Mouse (Mus musculus) heart, embryonic 14.5 days (tissue): ENCODE measurements around the gene Thsd7b. TPM values are rescaled to one million over a fixed set of nuclear protein-coding genes. Genes with fewer than 3 reads are reported as not detected.
"Not testable (repeated sequence)": the region's sequence is repeated elsewhere in the genome, so short reads cannot be mapped to it uniquely, and the experiment has no call there.

Experiments used
- ATAC-seq: fragments of 200-750 bp; cut with Nextera tagmentation; 2 replicates; pipeline ENCODE4 v1.8.0; 2017; ENCODE audit warnings: low read depth, moderate TSS enrichment; ENCODE audit not compliant: insufficient number of reproducible peaks, insufficient read depth, low FRiP score
- H3K27ac ChIP-seq, 2 experiments: fragments of 200-500 bp in 1 of 2; fragments of 300-500 bp in 1 of 2; sonication (generic) in 1 of 2; replicated peaks in 1 of 2; 2 replicates each; pipeline ENCODE4 v1.5.1; 2012 to 2014; ENCODE audit warnings: low read depth in 2 of 2, low read length in 2 of 2, control low read depth in 1 of 2, mild to moderate bottlenecking in 1 of 2, mixed read lengths in 1 of 2; ENCODE audit not compliant: control insufficient read depth in 1 of 2, insufficient read depth in 1 of 2
- H3K27me3 ChIP-seq: fragments of 300-500 bp; sonication (generic); 2 replicates; pipeline ENCODE4 v1.6.1; 2014; ENCODE audit warnings: mild to moderate bottlenecking, low read length, control low read depth; ENCODE audit not compliant: control insufficient read depth, insufficient read depth
- H3K36me3 ChIP-seq: fragments of 300-500 bp; sonication (generic); 2 replicates; pipeline ENCODE4 v1.6.1; 2014; ENCODE audit warnings: mild to moderate bottlenecking, control low read depth, low read length, mixed read lengths; ENCODE audit not compliant: control insufficient read depth, insufficient read depth
- H3K4me1 ChIP-seq, 2 experiments: fragments of 200-500 bp in 1 of 2; fragments of 300-500 bp in 1 of 2; sonication (generic) in 1 of 2; 2 replicates each; pipeline ENCODE4 v1.6.1; 2012 to 2014; ENCODE audit warnings: low read length in 2 of 2, control low read depth in 1 of 2, mixed read lengths in 1 of 2; ENCODE audit not compliant: control insufficient read depth in 2 of 2, insufficient read depth in 2 of 2
- H3K4me2 ChIP-seq: fragments of 300-500 bp; sonication (generic); 2 replicates; pipeline ENCODE4 v1.6.1; 2014; ENCODE audit warnings: mild to moderate bottlenecking, low read length
- H3K4me3 ChIP-seq, 2 experiments: fragments of 200-500 bp in 1 of 2; fragments of 300-500 bp in 1 of 2; sonication (generic) in 1 of 2; 2 replicates each; pipeline ENCODE4 v1.5.1; 2012 to 2014; ENCODE audit warnings: low read length in 2 of 2, mild to moderate bottlenecking in 2 of 2, control low read depth in 1 of 2, low read depth in 1 of 2, moderate library complexity in 1 of 2; ENCODE audit not compliant: control insufficient read depth in 1 of 2, insufficient read depth in 1 of 2
- H3K9ac ChIP-seq: fragments of 300-500 bp; sonication (generic); 2 replicates; pipeline ENCODE4 v1.6.1; 2014; ENCODE audit warnings: mild to moderate bottlenecking, low read length
- H3K9me3 ChIP-seq: fragments of 300-500 bp; sonication (generic); 2 replicates; pipeline ENCODE4 v1.6.1; 2016; ENCODE audit warnings: low read length, control low read depth; ENCODE audit not compliant: control insufficient read depth
- WGBS: fragments of 180-500 bp; shearing (Covaris S2); extraction: QIAGEN DNeasy Blood & Tissue Kit; methylation state at CpG from one replicate; pipeline ENCODE4 v1.1.7; 2014; 5-methylcytosine and 5-hydroxymethylcytosine counted together
- polyA plus RNA-seq: library from polyadenylated mRNA; unstranded; fragments of >200 nt; fragmentation: Nextera tagmentation; extraction: Ambion mirVana; gene quantifications from 2 replicates; pipeline ENCODE4 v1.2.1, GENCODE M21; 2014

Gene Thsd7b
- polyA plus RNA-seq, 1 experiment from 2014 or later, result 4.2 TPM

DNA sequence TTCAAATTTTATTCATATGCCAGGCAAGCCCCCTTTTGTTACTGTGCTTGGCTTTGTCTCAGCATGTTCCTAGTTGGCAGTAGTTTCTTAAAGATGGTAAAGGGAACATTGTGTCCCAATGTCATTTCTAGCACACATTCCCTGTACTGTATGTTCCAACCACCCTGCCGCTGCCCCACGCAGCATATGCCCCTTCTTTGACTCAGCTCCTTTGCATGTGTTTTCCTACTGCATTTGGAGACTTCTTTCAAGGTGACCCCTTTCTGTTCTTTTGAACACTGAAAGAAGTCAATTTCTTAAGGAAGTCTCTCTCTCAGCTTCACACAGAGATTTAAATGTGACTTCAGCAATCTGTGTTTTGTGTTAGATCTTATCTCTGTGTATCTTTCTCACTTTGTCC lies 657.9 kb downstream of the Thsd7b start:
- Histone ChIP-seq H3K27me3 (no peaks in the 10 kb centered on the region), H3K4me1 (no peaks in the 10 kb centered on the region), H3K9ac (no peak overlapping the region), H3K4me3 (no peak overlapping the region), H3K36me3 (no peaks in the 10 kb centered on the region), H3K4me2 (no peak overlapping the region), H3K27ac (no peak overlapping the region), H3K9me3 (no peaks in the 10 kb centered on the region)
- no peak for ATAC-seq
- 89% methylated on average over 2 of the region's 2 CpGs for WGBS

- H3K36me3 ChIP-seq, result no peaks in the 10 kb centered on the region
- H3K4me3 ChIP-seq, result no peak overlapping the region
- H3K27me3 ChIP-seq, result no peaks in the 10 kb centered on the region
- no peak for ATAC-seq
- no peak overlapping the region for H3K4me2 ChIP-seq
- 66% methylated on average over 9 of the region's 9 CpGs for WGBS
- no peaks in the 10 kb centered on the region for H3K4me1 ChIP-seq
- no peak overlapping the region for H3K27ac ChIP-seq
- no peak overlapping the region for H3K9ac ChIP-seq
- no peaks in the 10 kb centered on the region for H3K9me3 ChIP-seq
These were observed 670.0 kb downstream of the Thsd7b start for GRCm38 (mm10) chr1:129943116-129943515.

GRCm38 (mm10) chr1:129947026-129947425 lies 673.9 kb downstream of the Thsd7b start:
- Histone ChIP-seq H3K9ac (no peak overlapping the region), H3K27me3 (no peaks in the 10 kb centered on the region)
- WGBS, result 49% methylated on average over 4 of the region's 4 CpGs

GRCm38 (mm10) chr1:129955478-129955877 lies 682.4 kb downstream of the Thsd7b start:
- WGBS, result 66% methylated on average over 1 of the region's 1 CpGs
- no peaks in the 10 kb centered on the region for H3K27me3 ChIP-seq
- no peak for ATAC-seq
- no peaks in the 10 kb centered on the region for H3K9me3 ChIP-seq
- no peak overlapping the region for H3K4me2 ChIP-seq
- H3K4me3 ChIP-seq, result no peak overlapping the region
- no peak overlapping the region for H3K27ac ChIP-seq
- H3K9ac ChIP-seq, result no peak overlapping the region
- H3K4me1 ChIP-seq, result no peaks in the 10 kb centered on the region
- H3K36me3 ChIP-seq, result no peaks in the 10 kb centered on the region

More at GRCm38 (mm10) chr1:129947026-129947425, 673.9 kb downstream of the Thsd7b start:
- no peak for ATAC-seq
- H3K36me3 ChIP-seq, result no peaks in the 10 kb centered on the region
- H3K4me2 ChIP-seq, result no peak overlapping the region
- H3K9me3 ChIP-seq, result no peaks in the 10 kb centered on the region
- H3K27ac ChIP-seq, result no peak overlapping the region
- no peaks in the 10 kb centered on the region for H3K4me1 ChIP-seq
- no peak overlapping the region for H3K4me3 ChIP-seq

- no peak overlapping the region for H3K4me3 ChIP-seq
- H3K36me3 ChIP-seq, result no peaks in the 10 kb centered on the region
- H3K27ac ChIP-seq, result no peak overlapping the region
- no peaks in the 10 kb centered on the region for H3K9me3 ChIP-seq
- ATAC-seq, result no peak
- no peak overlapping the region for H3K9ac ChIP-seq
- H3K4me1 ChIP-seq, result no peaks in the 10 kb centered on the region
- WGBS, result 53% methylated on average over 4 of the region's 4 CpGs
- H3K27me3 ChIP-seq, result no peaks in the 10 kb centered on the region
- no peak overlapping the region for H3K4me2 ChIP-seq
These were observed 683.5 kb downstream of the Thsd7b start for GRCm38 (mm10) chr1:129956625-129957024.

DNA sequence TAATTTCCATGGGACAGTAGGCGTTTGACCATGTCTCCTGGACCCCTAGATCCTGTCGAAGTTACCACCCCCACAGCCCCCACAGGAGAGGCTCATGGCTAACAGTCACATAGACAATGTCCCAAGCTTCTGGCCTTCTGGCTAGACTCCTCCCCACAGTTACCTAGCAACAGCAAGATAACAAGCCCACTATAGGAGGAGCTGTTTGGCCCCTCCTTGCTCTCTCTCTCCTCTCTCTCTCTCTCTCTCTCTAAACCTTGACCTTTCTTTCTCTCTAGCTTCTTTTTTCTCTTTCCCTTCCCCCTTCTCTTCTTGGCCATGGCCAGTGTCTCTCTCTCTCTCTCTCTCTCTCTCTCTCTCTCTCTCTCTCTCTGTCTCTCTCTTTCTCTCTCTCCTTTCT lies 686.2 kb downstream of the Thsd7b start:
- H3K9me3 ChIP-seq, H3K4me2 ChIP-seq, H3K27ac ChIP-seq, H3K36me3 ChIP-seq, ATAC-seq, H3K27me3 ChIP-seq, H3K9ac ChIP-seq, H3K4me3 ChIP-seq, H3K4me1 ChIP-seq: not testable (repeated sequence)
- 45% methylated on average over 2 of the region's 2 CpGs for WGBS

DNA sequence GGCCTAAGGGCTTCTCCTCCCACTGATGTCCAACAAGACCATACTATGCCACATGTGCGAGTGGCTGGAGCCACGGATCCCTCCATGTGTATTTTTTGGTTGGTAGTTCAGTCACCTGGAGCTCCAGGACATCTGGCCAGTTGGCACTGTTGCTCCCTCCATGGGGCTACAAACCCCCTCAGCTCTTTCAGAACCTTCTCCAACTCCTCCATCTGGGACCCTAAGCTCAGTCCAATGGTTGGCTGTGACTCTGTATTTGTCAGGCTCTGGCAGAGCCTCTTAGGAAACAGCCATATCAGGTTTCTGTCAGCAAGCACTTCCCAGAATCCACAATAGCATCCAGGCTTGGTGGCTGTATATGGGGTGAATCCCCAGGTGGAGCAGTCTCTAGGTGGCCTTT lies 690.1 kb downstream of the Thsd7b start:
- Histone ChIP-seq H3K4me2 (no peak overlapping the region), H3K36me3 (no peaks in the 10 kb centered on the region), H3K4me3 (no peak overlapping the region), H3K27ac (no peak overlapping the region), H3K4me1 (no peaks in the 10 kb centered on the region), H3K9ac (no peak overlapping the region), H3K27me3 (no peaks in the 10 kb centered on the region), H3K9me3 (no peaks in the 10 kb centered on the region)
- ATAC-seq, result no peak
- 87% methylated on average over 2 of the region's 2 CpGs for WGBS

GRCm38 (mm10) chr1:129989247-129989646 lies 716.1 kb downstream of the Thsd7b start:
- H3K27ac ChIP-seq, result not testable (repeated sequence)

More at GRCm38 (mm10) chr1:129989247-129989646, 716.1 kb downstream of the Thsd7b start:
- not testable (repeated sequence) for H3K9me3 ChIP-seq, H3K4me1 ChIP-seq, H3K9ac ChIP-seq, ATAC-seq, H3K36me3 ChIP-seq, H3K4me2 ChIP-seq, H3K4me3 ChIP-seq, H3K27me3 ChIP-seq
